Mouse (Mus musculus): ENCODE data around the gene Msi2. TPM values are rescaled to one million over a fixed set of nuclear protein-coding genes. Genes with fewer than 3 reads are reported as not detected.
A peak's percentile ranks its signal among the peaks of the same experiment; 100 is the strongest.

The Msi2 gene
- total and polyA plus RNA-seq, 2 experiments from 2014 or later: 33.0 to 170 TPM

DNA sequence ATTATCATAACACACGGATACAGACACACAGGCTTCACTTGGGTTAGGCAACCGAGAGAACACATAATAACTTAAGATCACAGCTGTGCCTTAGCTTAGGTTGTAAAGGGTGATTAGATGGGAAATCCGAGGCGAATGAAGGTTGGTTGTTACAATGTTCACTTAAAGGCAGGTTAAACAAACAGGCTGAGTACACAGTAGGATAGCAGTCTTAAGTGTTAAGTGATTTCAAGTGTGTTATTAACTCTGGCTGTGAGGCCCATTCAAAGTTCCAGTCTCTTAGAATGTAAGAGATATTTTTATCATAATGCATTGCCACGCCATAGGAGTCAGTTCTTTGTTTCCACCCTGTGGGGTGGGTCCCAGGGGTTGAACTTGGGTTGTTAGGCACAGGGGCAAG, 383.4 kb downstream of the Msi2 start:
- H3K9ac ChIP-seq (replicated peaks; ENCODE audit: low read length): no peak overlapping the region
- no peaks in the 10 kb centered on the region for H3K9me3 ChIP-seq (ENCODE audit: low read length)
- no peak overlapping the region for H3K4me3 ChIP-seq (ENCODE audit: low read length)
- H3K36me3 ChIP-seq (ENCODE audit: insufficient read depth, low read length): no peaks in the 10 kb centered on the region
- H3K4me1 ChIP-seq (ENCODE audit: insufficient read depth, low read length): no peaks in the 10 kb centered on the region
- no peaks in the 10 kb centered on the region for H3K27me3 ChIP-seq (ENCODE audit: insufficient read depth, low read length)
- ATAC-seq: no peak
- 42% methylated on average over 5 of the region's 5 CpGs for WGBS
- no peak for TF ChIP-seq CTCF (IDR thresholded peaks at IDR 0.05; ENCODE audit: low read depth)
- no peak for DNase-seq (ENCODE audit: low spot score)
- no peak overlapping the region for H3K27ac ChIP-seq
- no peak overlapping the region for H3K4me2 ChIP-seq (ENCODE audit: low read depth, low read length)

DNA sequence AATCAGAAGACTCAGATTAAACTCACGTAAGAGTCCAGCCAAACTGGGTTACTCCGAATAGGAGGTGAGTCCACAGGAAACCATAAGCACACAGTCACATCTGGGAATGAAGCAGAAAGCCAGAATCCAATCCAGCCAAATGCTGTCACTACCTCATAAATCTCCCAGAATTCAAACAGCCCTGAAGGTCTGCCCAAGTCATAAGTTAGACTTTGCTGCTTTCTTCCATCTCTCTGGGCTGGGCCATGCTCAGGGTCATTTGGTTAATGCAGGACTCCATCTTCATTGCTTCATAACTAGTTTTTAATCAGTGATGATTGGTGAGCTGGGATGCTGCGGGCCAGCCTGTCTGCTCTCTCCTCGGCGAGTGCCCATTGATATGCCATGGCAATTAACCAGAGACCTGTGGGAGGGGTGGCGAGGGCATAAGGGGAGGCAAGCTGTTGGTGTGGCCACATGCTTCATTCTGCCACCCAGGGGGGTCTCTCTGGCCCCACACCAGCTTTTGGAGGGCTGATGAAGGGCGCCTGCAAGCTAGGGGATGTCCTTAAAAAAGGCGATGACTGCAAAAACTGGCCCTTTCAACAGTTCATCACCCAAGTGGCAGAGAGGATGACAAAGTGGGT, 385.9 kb downstream of the Msi2 start:
- no peaks in the 10 kb centered on the region for H3K36me3 ChIP-seq (ENCODE audit: insufficient read depth, low read length)
- no peaks in the 10 kb centered on the region for H3K27me3 ChIP-seq (ENCODE audit: insufficient read depth, low read length)
- WGBS: 60% methylated on average over 8 of the region's 8 CpGs
- H3K27ac ChIP-seq: no peak overlapping the region
- no peak overlapping the region for H3K4me3 ChIP-seq (ENCODE audit: low read length)
- no peak overlapping the region for H3K9ac ChIP-seq (replicated peaks; ENCODE audit: low read length)
- no peaks in the 10 kb centered on the region for H3K4me1 ChIP-seq (ENCODE audit: insufficient read depth, low read length)
- ATAC-seq: no peak
- DNase-seq (ENCODE audit: low spot score): no peak
- H3K4me2 ChIP-seq (ENCODE audit: low read depth, low read length): no peak overlapping the region
- H3K9me3 ChIP-seq (ENCODE audit: low read length): no peaks in the 10 kb centered on the region
- no peak for TF ChIP-seq CTCF (IDR thresholded peaks at IDR 0.05; ENCODE audit: low read depth)

DNA sequence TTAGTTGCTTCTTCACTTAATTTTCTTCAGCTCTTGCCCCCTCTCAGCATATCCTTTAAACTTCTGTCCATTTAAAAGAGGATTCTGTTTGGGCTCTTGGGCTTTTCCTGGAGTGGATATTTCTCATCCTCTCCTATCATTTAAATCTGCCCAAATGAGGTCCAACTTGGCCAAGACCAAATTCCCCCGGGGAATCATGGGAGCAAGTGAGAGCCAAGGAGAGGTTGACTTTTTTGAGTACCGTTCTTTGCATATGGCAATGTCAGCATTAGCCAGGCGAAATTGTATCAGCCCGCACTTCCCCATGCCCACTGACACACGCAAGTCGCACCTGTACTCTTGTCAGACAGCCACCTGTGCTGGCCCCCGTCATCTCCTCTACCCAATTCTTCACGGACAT, 386.6 kb downstream of the Msi2 start:
- no peak overlapping the region for H3K4me3 ChIP-seq (ENCODE audit: low read length)
- H3K9ac ChIP-seq (replicated peaks; ENCODE audit: low read length): no peak overlapping the region
- H3K36me3 ChIP-seq (ENCODE audit: insufficient read depth, low read length): no peaks in the 10 kb centered on the region
- no peak overlapping the region for H3K4me2 ChIP-seq (ENCODE audit: low read depth, low read length)
- H3K9me3 ChIP-seq (ENCODE audit: low read length): no peaks in the 10 kb centered on the region
- WGBS: 78% methylated on average over 8 of the region's 8 CpGs
- no peak for ATAC-seq
- no peaks in the 10 kb centered on the region for H3K27me3 ChIP-seq (ENCODE audit: insufficient read depth, low read length)
- H3K4me1 ChIP-seq (ENCODE audit: insufficient read depth, low read length): peaks cover 5% of the 10 kb centered on the region; the same call in 1 of the 2 replicates
- no peak for TF ChIP-seq CTCF (IDR thresholded peaks at IDR 0.05; ENCODE audit: low read depth)
- no peak overlapping the region for H3K27ac ChIP-seq
- no peak for DNase-seq (ENCODE audit: low spot score)

DNA sequence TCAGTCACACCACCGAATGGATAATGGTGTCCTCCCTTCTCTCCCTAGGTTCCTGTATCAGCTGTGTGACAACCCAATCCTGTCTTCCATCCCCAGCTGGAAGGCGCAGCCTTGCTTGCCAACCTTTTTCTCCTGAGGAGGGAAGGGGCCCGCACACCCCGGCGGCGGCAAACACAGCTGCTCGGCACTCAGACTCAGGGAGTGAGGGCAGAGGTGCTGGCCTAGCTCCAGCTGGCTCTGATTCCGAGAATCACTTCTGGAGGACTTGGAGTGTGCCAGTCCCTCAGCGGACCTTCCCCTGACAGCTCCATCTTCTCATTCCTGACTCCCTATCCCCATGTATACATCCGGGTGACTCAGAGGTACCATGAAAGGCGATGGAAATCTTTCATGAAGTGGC, 387.5 kb downstream of the Msi2 start:
- no peak for TF ChIP-seq CTCF (IDR thresholded peaks at IDR 0.05; ENCODE audit: low read depth)
- no peak overlapping the region for H3K27ac ChIP-seq
- WGBS: 23% methylated on average over 11 of the region's 11 CpGs

DNA sequence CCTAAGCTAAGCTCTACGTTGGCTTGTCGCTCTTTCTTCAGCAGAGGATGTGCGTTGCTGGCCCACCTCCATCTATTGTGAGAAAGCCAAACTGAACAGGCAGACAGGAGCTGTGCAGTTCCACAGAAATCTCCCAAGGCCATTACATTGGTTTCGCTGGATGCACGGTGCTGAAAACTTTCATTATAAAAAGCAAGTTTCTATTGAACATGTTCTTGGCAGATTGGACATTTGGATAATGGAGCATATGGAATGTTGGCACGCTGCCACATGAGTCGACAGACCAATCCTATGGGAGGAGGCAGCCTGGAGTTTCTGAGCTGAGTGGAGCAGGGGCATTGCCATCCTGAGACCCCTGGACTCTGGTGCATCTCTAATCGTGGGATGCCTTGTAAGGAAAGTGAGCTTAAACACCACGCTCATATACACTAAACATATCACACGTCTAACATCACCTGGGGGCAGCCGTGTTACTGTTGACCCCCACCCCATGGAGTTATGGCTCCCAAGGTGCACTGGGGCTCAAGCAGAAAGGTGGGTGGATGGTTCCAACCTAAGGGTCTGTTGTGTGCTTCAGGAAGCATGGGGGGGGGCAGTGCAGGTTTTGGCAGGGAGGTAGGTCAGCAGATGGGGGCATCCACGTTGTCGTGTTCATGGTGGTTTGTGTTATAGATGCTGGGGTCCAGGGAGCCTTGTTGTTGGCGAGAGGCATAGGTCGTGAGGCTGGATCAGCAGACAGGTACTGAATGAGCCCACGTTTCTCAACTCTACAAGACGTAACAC, 389.3 kb downstream of the Msi2 start:
- ATAC-seq (peak; percentile 39; the same call in 1 of the 2 replicates), DNase-seq (ENCODE audit: low spot score) (peak; percentile 74)
- Histone ChIP-seq H3K9ac (replicated peaks; ENCODE audit: low read length) (no peak overlapping the region), H3K4me1 (ENCODE audit: insufficient read depth, low read length) (peaks cover 8% of the 10 kb centered on the region; the same call in 1 of the 2 replicates), H3K9me3 (ENCODE audit: low read length) (no peaks in the 10 kb centered on the region), H3K27ac (no peak overlapping the region), H3K4me2 (ENCODE audit: low read depth, low read length) (no peak overlapping the region), H3K36me3 (ENCODE audit: insufficient read depth, low read length) (no peaks in the 10 kb centered on the region), H3K27me3 (ENCODE audit: insufficient read depth, low read length) (no peaks in the 10 kb centered on the region), H3K4me3 (ENCODE audit: low read length) (no peak overlapping the region)
- no peak for TF ChIP-seq CTCF (IDR thresholded peaks at IDR 0.05; ENCODE audit: low read depth)
- 54% methylated on average over 17 of the region's 17 CpGs for WGBS

More for the DNA sequence above, 387.5 kb downstream of the Msi2 start:
- ATAC-seq (peak; percentile 77), DNase-seq (ENCODE audit: low spot score) (peak; percentile 77)
- Histone ChIP-seq H3K36me3 (ENCODE audit: insufficient read depth, low read length) (no peaks in the 10 kb centered on the region), H3K4me1 (ENCODE audit: insufficient read depth, low read length) (peaks cover 8% of the 10 kb centered on the region; the same call in 1 of the 2 replicates), H3K9me3 (ENCODE audit: low read length) (no peaks in the 10 kb centered on the region), H3K4me2 (ENCODE audit: low read depth, low read length) (no peak overlapping the region), H3K27me3 (ENCODE audit: insufficient read depth, low read length) (no peaks in the 10 kb centered on the region), H3K4me3 (ENCODE audit: low read length) (no peak overlapping the region), H3K9ac (replicated peaks; ENCODE audit: low read length) (no peak overlapping the region)

DNA sequence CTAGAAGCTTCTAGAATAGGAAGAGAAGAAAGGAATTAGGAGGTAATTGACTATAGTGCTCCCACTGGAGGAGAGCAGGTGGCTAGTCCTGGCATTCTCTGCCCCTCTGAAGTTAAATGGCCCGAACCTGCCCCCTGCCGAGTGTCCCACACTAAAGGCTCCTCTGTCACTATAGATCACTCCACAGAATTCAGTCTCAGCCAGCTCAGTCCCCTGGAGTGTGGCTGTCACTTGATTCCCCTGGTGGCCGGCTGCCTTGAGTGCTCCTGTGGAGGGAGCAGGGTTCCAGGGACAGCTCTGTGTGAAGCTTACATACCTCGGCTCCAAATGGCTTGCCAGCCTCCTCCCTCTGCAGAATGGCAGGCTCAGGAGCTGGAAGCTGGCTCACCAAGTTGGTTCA, 391.3 kb downstream of the Msi2 start:
- no peak overlapping the region for H3K27ac ChIP-seq
- no peak overlapping the region for H3K9ac ChIP-seq (replicated peaks; ENCODE audit: low read length)
- 4% methylated on average over 4 of the region's 4 CpGs for WGBS
- DNase-seq (ENCODE audit: low spot score) (peak; percentile 47), ATAC-seq (peak; percentile 36; the same call in 1 of the 2 replicates)
- no peak overlapping the region for H3K4me2 ChIP-seq (ENCODE audit: low read depth, low read length)
- H3K9me3 ChIP-seq (ENCODE audit: low read length): no peaks in the 10 kb centered on the region
- H3K4me3 ChIP-seq (ENCODE audit: low read length): no peak overlapping the region
- TF ChIP-seq CTCF (IDR thresholded peaks at IDR 0.05; ENCODE audit: low read depth): peak; percentile 32
- H3K36me3 ChIP-seq (ENCODE audit: insufficient read depth, low read length): no peaks in the 10 kb centered on the region
- H3K4me1 ChIP-seq (ENCODE audit: insufficient read depth, low read length): peaks cover 8% of the 10 kb centered on the region; the same call in 1 of the 2 replicates
- H3K27me3 ChIP-seq (ENCODE audit: insufficient read depth, low read length): no peaks in the 10 kb centered on the region

DNA sequence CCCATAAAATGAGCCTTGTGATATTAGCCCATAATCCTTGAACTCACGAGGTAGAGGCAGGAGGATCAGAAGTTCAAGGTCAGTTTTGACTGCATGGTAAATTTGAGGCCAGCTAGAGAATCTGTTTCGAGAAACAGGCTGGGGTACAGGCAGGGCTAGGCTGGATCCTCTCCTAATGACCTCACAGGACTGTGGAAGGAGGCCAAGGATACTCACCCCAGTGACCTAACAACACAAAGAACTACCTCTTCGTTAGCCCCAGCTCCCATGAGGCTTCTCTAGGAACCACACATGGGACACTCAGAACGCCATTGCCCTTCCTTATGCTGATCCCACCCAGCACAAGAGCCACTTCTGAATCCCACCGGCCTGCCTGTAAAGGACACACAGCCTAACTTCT, 399.5 kb downstream of the Msi2 start:
- H3K4me3 ChIP-seq (ENCODE audit: low read length): no peak overlapping the region
- no peak for ATAC-seq
- H3K9ac ChIP-seq (replicated peaks; ENCODE audit: low read length): no peak overlapping the region
- no peak overlapping the region for H3K27ac ChIP-seq
- no peak for TF ChIP-seq CTCF (IDR thresholded peaks at IDR 0.05; ENCODE audit: low read depth)
- no peaks in the 10 kb centered on the region for H3K27me3 ChIP-seq (ENCODE audit: insufficient read depth, low read length)
- no peak overlapping the region for H3K4me2 ChIP-seq (ENCODE audit: low read depth, low read length)
- H3K9me3 ChIP-seq (ENCODE audit: low read length): no peaks in the 10 kb centered on the region
- H3K4me1 ChIP-seq (ENCODE audit: insufficient read depth, low read length): no peaks in the 10 kb centered on the region
- WGBS: 65% methylated on average over 5 of the region's 5 CpGs
- no peaks in the 10 kb centered on the region for H3K36me3 ChIP-seq (ENCODE audit: insufficient read depth, low read length)
- no peak for DNase-seq (ENCODE audit: low spot score)
